Mouse (Mus musculus) T-helper 1 cell (primary cell): Measurements from ENCODE around the gene Cox6b1.

ENCODE experiments used
- in situ Hi-C: fragments of 300-600 bp; cut with MboI, MseI; formaldehyde crosslinking; loops from one replicate; pipeline ENCODE4 v1.15.1; 2025; ENCODE audit warnings: high pct_unique_total_duplicates

Gene Cox6b1

GRCm38 (mm10) chr7:30610043-30610442, 15.9 kb downstream of the Cox6b1 start:
- in situ Hi-C loops: no loop called here

- in situ Hi-C loops: no loop called here
These were observed 17.5 kb downstream of the Cox6b1 start for GRCm38 (mm10) chr7:30608476-30608875.

GRCm38 (mm10) chr7:30607706-30608309, 18.1 kb downstream of the Cox6b1 start:
- in situ Hi-C loops: no loop called here

GRCm38 (mm10) chr7:30604944-30605343, 21.0 kb downstream of the Cox6b1 start:
- in situ Hi-C loops: no loop called here

- in situ Hi-C loops: no loop called here
These were observed 21.5 kb downstream of the Cox6b1 start for GRCm38 (mm10) chr7:30604424-30604823.

- in situ Hi-C loops: no loop called here
These were observed 23.4 kb downstream of the Cox6b1 start for GRCm38 (mm10) chr7:30602583-30602982.

GRCm38 (mm10) chr7:30600651-30601050, 25.3 kb downstream of the Cox6b1 start:
- in situ Hi-C loops: no loop called here

- in situ Hi-C loops: loop anchor here (5.0 kb wide), 1 partner anchor 823 kb away; no protein-coding TSS in a partner anchor
These were observed 26.0 kb downstream of the Cox6b1 start for GRCm38 (mm10) chr7:30599933-30600353.

- in situ Hi-C loops: loop anchor here (5.0 kb wide), 1 partner anchor 821 kb away; no protein-coding TSS in a partner anchor
These were observed 27.2 kb downstream of the Cox6b1 start, which contains the start of gene Zbtb32 for GRCm38 (mm10) chr7:30598786-30599185. Zbtb32 (minus strand) TSS chr7:30598909.

GRCm38 (mm10) chr7:30596811-30597210, 29.1 kb downstream of the Cox6b1 start:
- in situ Hi-C loops: loop anchor here (5.0 kb wide), 1 partner anchor 820 kb away; no protein-coding TSS in a partner anchor

- in situ Hi-C loops: loop anchor here (5.0 kb wide), 1 partner anchor 819 kb away; no protein-coding TSS in a partner anchor
These were observed 29.9 kb downstream of the Cox6b1 start for GRCm38 (mm10) chr7:30596093-30596492.

GRCm38 (mm10) chr7:30594510-30595024, 31.4 kb downstream of the Cox6b1 start:
- in situ Hi-C loops: loop anchor here (5.0 kb wide), 1 partner anchor 817 kb away; no protein-coding TSS in a partner anchor

- in situ Hi-C loops: no loop called here
These were observed 32.1 kb downstream of the Cox6b1 start for GRCm38 (mm10) chr7:30593579-30594509.

GRCm38 (mm10) chr7:30592772-30593423, 33.1 kb downstream of the Cox6b1 start:
- in situ Hi-C loops: no loop called here

GRCm38 (mm10) chr7:30591605-30591951, 34.4 kb downstream of the Cox6b1 start:
- in situ Hi-C loops: no loop called here

- in situ Hi-C loops: no loop called here
These were observed 34.9 kb downstream of the Cox6b1 start for GRCm38 (mm10) chr7:30590927-30591604.

- in situ Hi-C loops: no loop called here
These were observed 36.3 kb downstream of the Cox6b1 start for GRCm38 (mm10) chr7:30589435-30590301.

- in situ Hi-C loops: no loop called here
These were observed 37.1 kb downstream of the Cox6b1 start, which contains the start of gene Kmt2b for GRCm38 (mm10) chr7:30588676-30589434. Kmt2b (minus strand) TSS chr7:30588726.
